In the genomic region with DNA sequence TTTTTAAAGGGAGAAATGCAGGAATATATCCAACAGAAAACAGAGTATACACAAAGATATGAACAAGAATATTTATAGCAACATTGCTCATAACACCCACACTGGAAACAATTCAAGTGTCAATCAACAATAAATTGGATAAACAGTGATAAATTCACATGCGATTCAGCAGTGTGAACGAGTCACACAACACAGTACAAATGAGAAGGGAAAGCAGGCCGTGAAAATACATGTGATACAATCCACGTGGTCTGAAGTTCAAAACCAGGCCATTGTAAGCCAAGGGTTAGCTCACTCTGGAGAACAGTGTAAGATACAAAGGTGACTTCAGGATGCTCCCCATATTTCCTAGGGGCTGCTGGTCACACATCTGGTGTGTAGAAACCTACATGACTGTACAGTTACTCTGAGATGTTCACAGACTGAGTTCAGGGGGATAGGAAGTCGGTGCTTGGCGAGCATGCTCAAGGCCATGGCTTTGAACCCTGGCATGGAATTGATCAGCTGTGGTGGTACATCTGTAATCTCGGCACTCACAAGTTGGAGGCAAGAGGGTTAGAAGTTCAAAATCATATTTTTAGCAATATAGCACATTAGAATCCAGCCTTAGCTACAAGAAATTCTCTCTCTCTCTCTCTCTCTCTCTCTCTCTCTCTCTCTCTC, we compare ENCODE assay signal across 23 mouse cellular contexts. TPM values are rescaled to one million over a fixed set of nuclear protein-coding genes. Genes with fewer than 3 reads are reported as not detected.
"Had no signal": no experiment of that assay in that cellular context is flagged by ENCODE, and none has a peak within 500 bp of the region (broad histone marks: within the 10 kb centered on the region; RNA-seq: fewer than 3 reads in every experiment).

No protein-coding gene starts in this region.

- DNase-seq: kidney, postnatal 14 days; layer of hippocampus, adult 9-11 months; liver; lung, adult 2 months; right cerebral cortex, adult 18-20 months; right cerebral cortex, postnatal 14 days; right cerebral cortex, postnatal 4 days; thymus, adult 2 months; thymus, postnatal 14 days; thymus, postnatal 4 days had no signal

- H3K36me3 ChIP-seq: limb, embryonic 10.5 days; limb, embryonic 13.5 days; liver, embryonic 12.5 days; liver, embryonic 15.5 days; midbrain, embryonic 12.5 days; midbrain, embryonic 15.5 days; neural tube, embryonic 12.5 days; neural tube, embryonic 15.5 days had no signal

- ATAC-seq: liver, embryonic 12.5 days; midbrain, embryonic 15.5 days had no signal

- H3K9me3 ChIP-seq: limb, embryonic 10.5 days; limb, embryonic 13.5 days; liver, embryonic 12.5 days; liver, embryonic 15.5 days; midbrain, embryonic 12.5 days; midbrain, embryonic 15.5 days; neural tube, embryonic 12.5 days; neural tube, embryonic 15.5 days had no signal

- H3K27ac ChIP-seq: limb, embryonic 10.5 days; limb, embryonic 13.5 days; liver, embryonic 12.5 days; liver, embryonic 15.5 days; macrophage; midbrain, embryonic 12.5 days; midbrain, embryonic 15.5 days; neural tube, embryonic 12.5 days; neural tube, embryonic 15.5 days; stomach, postnatal 0 days had no signal

- H3K4me2 ChIP-seq: limb, embryonic 13.5 days; liver, embryonic 12.5 days; liver, embryonic 15.5 days; midbrain, embryonic 12.5 days; midbrain, embryonic 15.5 days; neural tube, embryonic 12.5 days; neural tube, embryonic 15.5 days had no signal

- H3K27me3 ChIP-seq: limb, embryonic 13.5 days; midbrain, embryonic 12.5 days; midbrain, embryonic 15.5 days; neural tube, embryonic 12.5 days; neural tube, embryonic 15.5 days had no signal

- H3K4me3 ChIP-seq: layer of hippocampus, adult 2 months; limb, embryonic 10.5 days; limb, embryonic 13.5 days; liver, embryonic 12.5 days; liver, embryonic 15.5 days; midbrain, embryonic 12.5 days; midbrain, embryonic 15.5 days; neural tube, embryonic 12.5 days; neural tube, embryonic 15.5 days had no signal

- H3K9ac ChIP-seq: limb, embryonic 13.5 days; liver, embryonic 12.5 days; liver, embryonic 15.5 days; midbrain, embryonic 12.5 days; midbrain, embryonic 15.5 days; neural tube, embryonic 12.5 days; neural tube, embryonic 15.5 days had no signal

- H3K4me1 ChIP-seq: liver, embryonic 12.5 days; liver, embryonic 15.5 days; midbrain, embryonic 12.5 days; midbrain, embryonic 15.5 days; neural tube, embryonic 12.5 days; neural tube, embryonic 15.5 days had no signal

RNA-seq across cellular contexts. Expression of a gene that starts 10.2 kb away (rescaled TPM):
- polyA plus RNA-seq: macrophage had no signal

RNA-seq across cellular contexts. Expression of a gene that starts 23.4 kb away (rescaled TPM):
- total RNA-seq: megakaryocyte, adult 5-6 weeks had no signal
- polyA plus RNA-seq: macrophage had no signal

RNA-seq across cellular contexts. Expression of a gene that starts 38.4 kb away (rescaled TPM):
- total RNA-seq: megakaryocyte, adult 5-6 weeks had no signal
- polyA plus RNA-seq: liver, embryonic 12.5 days; liver, embryonic 15.5 days; lung, embryonic 16.5 days; macrophage; stomach, postnatal 0 days had no signal
